Mouse (Mus musculus) midbrain, embryonic 14.5 days (tissue): ENCODE measurements at regions not wholly inside any gene's neighbourhood (a gene's known extent, or its start where the extent isn't known, plus 50 kb on each side); places are given as distances from the start of the nearest gene placed in this dataset.
A peak's percentile ranks its signal among the peaks of the same experiment; 100 is the strongest.
"Not testable (repeated sequence)": the region's sequence is repeated elsewhere in the genome, so short reads cannot be mapped to it uniquely, and the experiment has no call there.

Experiments
- ATAC-seq: fragments of 200-750 bp; cut with Nextera tagmentation; 2 replicates; pipeline ENCODE4 v1.8.0; 2017; ENCODE audit warnings: moderate number of reproducible peaks, moderate library complexity; ENCODE audit not compliant: low FRiP score, low TSS enrichment
- DNase-seq: peaks from one replicate; pipeline ENCODE4 v3.0.0-alpha.2; 2015
- H3K27ac ChIP-seq: fragments of 300-500 bp; sonication (generic); replicated peaks from 2 replicates; pipeline ENCODE4 v1.5.1; 2014; ENCODE audit warnings: mild to moderate bottlenecking, low read depth, low read length, moderate library complexity
- H3K27me3 ChIP-seq: fragments of 300-500 bp; sonication (generic); 2 replicates; pipeline ENCODE4 v1.6.1; 2014; ENCODE audit warnings: low read length, control low read depth, mixed read lengths; ENCODE audit not compliant: control insufficient read depth, insufficient read depth
- H3K36me3 ChIP-seq: fragments of 300-500 bp; sonication (generic); 2 replicates; pipeline ENCODE4 v1.6.1; 2014; ENCODE audit warnings: low read length, control low read depth; ENCODE audit not compliant: control insufficient read depth, insufficient read depth
- H3K4me1 ChIP-seq: fragments of 300-500 bp; sonication (generic); 2 replicates; pipeline ENCODE4 v1.6.1; 2014; ENCODE audit warnings: mild to moderate bottlenecking, antibody characterized with exemption, low read length, control low read depth; ENCODE audit not compliant: control insufficient read depth, insufficient read depth
- H3K4me2 ChIP-seq: fragments of 300-500 bp; sonication (generic); 2 replicates; pipeline ENCODE4 v1.6.1; 2014; ENCODE audit warnings: mild to moderate bottlenecking, low read length, moderate library complexity
- H3K4me3 ChIP-seq: fragments of 300-500 bp; sonication (generic); replicated peaks from 2 replicates; pipeline ENCODE4 v1.5.1; 2014; ENCODE audit warnings: low read depth, low read length
- H3K9ac ChIP-seq: fragments of 300-500 bp; sonication (generic); replicated peaks from 2 replicates; pipeline ENCODE4 v1.6.1; 2014; ENCODE audit warnings: mild to moderate bottlenecking, low read length, moderate library complexity
- H3K9me3 ChIP-seq: fragments of 300-500 bp; sonication (generic); 2 replicates; pipeline ENCODE4 v1.6.1; 2016; ENCODE audit warnings: low read length, control low read depth, mixed read lengths; ENCODE audit not compliant: control insufficient read depth
- WGBS: fragments of 180-500 bp; shearing (Covaris S2); extraction: QIAGEN DNeasy Blood & Tissue Kit; methylation state at CpG from one replicate; pipeline ENCODE4 v1.1.7; 2014; 5-methylcytosine and 5-hydroxymethylcytosine counted together

- H3K4me3 ChIP-seq = no peak overlapping the region
- WGBS = 20% methylated on average over 11 of the region's 11 CpGs
- H3K4me2 ChIP-seq = no peak overlapping the region
- peak; percentile 35; the same call in 1 of the 2 replicates for ATAC-seq
- H3K27me3 ChIP-seq = no peaks in the 10 kb centered on the region
- no peaks in the 10 kb centered on the region for H3K9me3 ChIP-seq
- no peaks in the 10 kb centered on the region for H3K36me3 ChIP-seq
- DNase-seq = peak; percentile 81
- peak overlapping the region; percentile 83 for H3K27ac ChIP-seq
- peaks cover 30% of the 10 kb centered on the region for H3K4me1 ChIP-seq
- no peak overlapping the region for H3K9ac ChIP-seq
Observed at GRCm38 (mm10) chr12:29353777-29354496, 174.2 kb upstream of the Myt1l start.

- H3K9ac ChIP-seq = no peak overlapping the region
- 34% methylated on average over 5 of the region's 6 CpGs for WGBS
- no peak overlapping the region for H3K4me3 ChIP-seq
- no peak overlapping the region for H3K4me2 ChIP-seq
- H3K27me3 ChIP-seq = no peaks in the 10 kb centered on the region
- no peaks in the 10 kb centered on the region for H3K9me3 ChIP-seq
- H3K36me3 ChIP-seq = no peaks in the 10 kb centered on the region
- DNase-seq (no peak), ATAC-seq (no peak)
- H3K27ac ChIP-seq = peak overlapping the region; percentile 83
- peaks cover 30% of the 10 kb centered on the region for H3K4me1 ChIP-seq
Observed at GRCm38 (mm10) chr12:29354816-29355215, 173.4 kb upstream of the Myt1l start.

GRCm38 (mm10) chr12:29356681-29357397 is 171.3 kb upstream of the Myt1l start:
- no peaks in the 10 kb centered on the region for H3K27me3 ChIP-seq
- H3K9ac ChIP-seq = peak overlapping the region; percentile 36
- 9% methylated on average over 11 of the region's 11 CpGs for WGBS
- H3K4me2 ChIP-seq = no peak overlapping the region
- H3K4me1 ChIP-seq = peaks cover 30% of the 10 kb centered on the region
- DNase-seq (peak; percentile 84), ATAC-seq (peak; percentile 77)
- H3K4me3 ChIP-seq = no peak overlapping the region
- H3K9me3 ChIP-seq = no peaks in the 10 kb centered on the region
- no peaks in the 10 kb centered on the region for H3K36me3 ChIP-seq
- H3K27ac ChIP-seq = peak overlapping the region; percentile 91

GRCm38 (mm10) chr12:29361236-29361635 is 166.9 kb upstream of the Myt1l start:
- ATAC-seq (no peak), DNase-seq (no peak)
- 84% methylated on average over 6 of the region's 6 CpGs for WGBS
- Histone ChIP-seq H3K4me2 (no peak overlapping the region), H3K9ac (no peak overlapping the region), H3K36me3 (no peaks in the 10 kb centered on the region), H3K4me1 (peaks cover 13% of the 10 kb centered on the region), H3K27me3 (no peaks in the 10 kb centered on the region), H3K27ac (no peak overlapping the region), H3K9me3 (no peaks in the 10 kb centered on the region), H3K4me3 (no peak overlapping the region)

- ATAC-seq, DNase-seq: not testable (repeated sequence)
- WGBS = 28% methylated on average over 3 of the region's 3 CpGs
Observed at GRCm38 (mm10) chr12:29367741-29368106, 160.5 kb upstream of the Myt1l start.

GRCm38 (mm10) chr12:29368107-29368819 is 159.9 kb upstream of the Myt1l start:
- ATAC-seq = peak; percentile 88
- Histone ChIP-seq H3K4me1 (peaks cover 21% of the 10 kb centered on the region), H3K4me3 (peak overlapping the region; percentile 15; the same call in 1 of the 2 replicates), H3K9me3 (no peaks in the 10 kb centered on the region), H3K4me2 (peak overlapping the region; percentile 44), H3K27me3 (no peaks in the 10 kb centered on the region), H3K9ac (peak overlapping the region; percentile 51), H3K36me3 (no peaks in the 10 kb centered on the region), H3K27ac (peak overlapping the region; percentile 93)
- peak; percentile 80 for DNase-seq
- WGBS = 2% methylated on average over 19 of the region's 19 CpGs

More at GRCm38 (mm10) chr12:29367741-29368106, 160.5 kb upstream of the Myt1l start:
- not testable (repeated sequence) for H3K4me3 ChIP-seq, H3K9me3 ChIP-seq, H3K27me3 ChIP-seq, H3K36me3 ChIP-seq
- Histone ChIP-seq H3K4me2 (peak overlapping the region; percentile 44), H3K9ac (peak overlapping the region; percentile 51; the same call in 1 of the 2 replicates), H3K27ac (peak overlapping the region; percentile 93), H3K4me1 (peaks cover 21% of the 10 kb centered on the region)

GRCm38 (mm10) chr12:29368820-29369175 is 159.4 kb upstream of the Myt1l start:
- DNase-seq (no peak), ATAC-seq (peak; percentile 62)
- H3K27ac ChIP-seq = peak overlapping the region; percentile 93
- peak overlapping the region; percentile 15; the same call in 1 of the 2 replicates for H3K4me3 ChIP-seq
- 12% methylated on average over 5 of the region's 5 CpGs for WGBS
- H3K9ac ChIP-seq = peak overlapping the region; percentile 51
- H3K27me3 ChIP-seq = no peaks in the 10 kb centered on the region
- H3K9me3 ChIP-seq = no peaks in the 10 kb centered on the region
- peaks cover 21% of the 10 kb centered on the region for H3K4me1 ChIP-seq
- H3K36me3 ChIP-seq = no peaks in the 10 kb centered on the region
- H3K4me2 ChIP-seq = peak overlapping the region; percentile 44

GRCm38 (mm10) chr12:29391756-29392155 is 136.4 kb upstream of the Myt1l start:
- H3K36me3 ChIP-seq = no peaks in the 10 kb centered on the region
- no peak for DNase-seq
- H3K4me2 ChIP-seq = no peak overlapping the region

More at GRCm38 (mm10) chr12:29391756-29392155, 136.4 kb upstream of the Myt1l start:
- Histone ChIP-seq H3K4me1 (no peaks in the 10 kb centered on the region), H3K9ac (no peak overlapping the region), H3K27ac (no peak overlapping the region), H3K27me3 (no peaks in the 10 kb centered on the region), H3K4me3 (no peak overlapping the region), H3K9me3 (no peaks in the 10 kb centered on the region)
- WGBS = 92% methylated on average over 5 of the region's 5 CpGs
- ATAC-seq = no peak
